Mouse (Mus musculus): Measurements from ENCODE around the gene Myo1d.

GRCm38 (mm10) chr11:80766068-80766467 is 13.8 kb downstream of the Myo1d start:
- TF ChIP-seq POLR2A (IDR thresholded peaks at IDR 0.05; ENCODE audit: extremely low read depth, insufficient read depth, low read length): no peak
- TF ChIP-seq CTCF (IDR thresholded peaks at IDR 0.05; ENCODE audit: extremely low read depth, insufficient read depth, low read length): no peak
